Mouse (Mus musculus): ENCODE results near the gene Vwa3b.

Vwa3b gene

GRCm38 (mm10) chr1:37130012-37130570 is 103.7 kb downstream of the Vwa3b start:
- DNase-seq = peak; percentile 19

- DNase-seq = peak; percentile 65
Measured at GRCm38 (mm10) chr1:37131146-37131545, 104.8 kb downstream of the Vwa3b start.

DNA sequence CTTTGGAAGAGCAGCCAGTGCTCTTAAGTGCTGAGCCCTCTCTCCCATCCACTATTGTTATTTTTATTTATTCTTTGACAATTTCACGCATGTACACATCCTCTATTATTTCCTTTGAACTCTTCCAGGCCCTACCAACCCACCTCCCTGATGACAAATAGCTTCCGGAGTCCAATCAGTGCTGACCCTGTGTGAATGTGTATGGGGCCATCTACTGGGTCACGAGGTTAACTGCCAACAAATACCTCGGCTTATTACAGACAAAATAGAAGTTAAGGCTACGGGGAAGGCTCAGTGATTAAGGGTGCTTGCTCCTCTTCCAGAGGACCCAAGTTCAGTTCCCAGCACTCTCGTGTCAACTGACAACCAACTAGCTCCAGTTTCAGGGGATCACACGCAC is 106.0 kb downstream of the Vwa3b start:
- peak; percentile 70 for DNase-seq

- DNase-seq = peak; percentile 82
Measured at GRCm38 (mm10) chr1:37145966-37146365, 119.6 kb downstream of the Vwa3b start.

DNA sequence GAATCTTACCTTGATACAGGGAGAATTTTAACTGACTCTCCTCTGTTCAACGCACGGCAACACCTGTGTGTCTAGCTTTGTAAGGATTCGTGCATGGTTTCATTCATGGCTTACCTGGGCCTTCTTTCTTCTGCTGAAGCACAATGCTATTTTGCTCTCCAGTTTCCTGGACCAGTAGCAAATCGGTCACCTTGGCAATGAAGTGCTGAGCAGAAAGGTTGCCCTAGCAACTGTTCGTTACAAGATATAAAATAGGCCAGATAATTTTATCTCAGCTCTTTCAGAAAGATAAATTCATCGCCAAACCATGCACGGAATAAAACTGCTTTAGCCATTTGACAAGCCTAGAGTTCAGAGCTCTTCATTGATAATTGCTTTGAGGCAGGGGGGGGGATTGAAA is 123.5 kb downstream of the Vwa3b start:
- no peak for DNase-seq

- DNase-seq = no peak
Measured at GRCm38 (mm10) chr1:37151896-37152295, 125.5 kb downstream of the Vwa3b start.

GRCm38 (mm10) chr1:37166066-37166465 is 139.7 kb downstream of the Vwa3b start:
- DNase-seq = no peak

GRCm38 (mm10) chr1:37167918-37168317 is 141.5 kb downstream of the Vwa3b start:
- no peak for DNase-seq

- DNase-seq = no peak
Measured at GRCm38 (mm10) chr1:37177874-37178273, 151.5 kb downstream of the Vwa3b start.

- DNase-seq = no peak
Measured at GRCm38 (mm10) chr1:37179852-37180251, 153.5 kb downstream of the Vwa3b start.

GRCm38 (mm10) chr1:37187050-37187449 is 160.7 kb downstream of the Vwa3b start:
- DNase-seq = no peak

DNA sequence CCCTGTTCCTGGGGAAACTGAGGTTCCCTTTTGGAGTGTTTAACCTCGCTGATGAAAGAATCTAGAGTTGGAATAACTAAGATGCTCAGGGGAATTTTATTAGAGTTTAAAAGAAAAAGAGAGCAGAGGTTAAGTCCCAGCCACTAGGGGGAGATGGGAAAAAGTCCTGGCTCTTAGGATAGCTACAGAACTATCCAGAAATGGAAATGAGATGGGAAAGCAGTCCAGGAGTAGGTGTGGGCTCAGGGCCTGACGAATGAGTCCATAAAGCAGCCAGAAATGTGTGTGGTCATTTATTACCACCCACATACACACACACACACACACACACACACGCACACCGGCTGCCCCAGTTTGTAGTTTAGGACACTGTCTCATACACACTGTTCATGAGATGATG is 168.2 kb downstream of the Vwa3b start:
- no peak for DNase-seq

GRCm38 (mm10) chr1:37201406-37201805 is 175.0 kb downstream of the Vwa3b start:
- no peak for DNase-seq

DNA sequence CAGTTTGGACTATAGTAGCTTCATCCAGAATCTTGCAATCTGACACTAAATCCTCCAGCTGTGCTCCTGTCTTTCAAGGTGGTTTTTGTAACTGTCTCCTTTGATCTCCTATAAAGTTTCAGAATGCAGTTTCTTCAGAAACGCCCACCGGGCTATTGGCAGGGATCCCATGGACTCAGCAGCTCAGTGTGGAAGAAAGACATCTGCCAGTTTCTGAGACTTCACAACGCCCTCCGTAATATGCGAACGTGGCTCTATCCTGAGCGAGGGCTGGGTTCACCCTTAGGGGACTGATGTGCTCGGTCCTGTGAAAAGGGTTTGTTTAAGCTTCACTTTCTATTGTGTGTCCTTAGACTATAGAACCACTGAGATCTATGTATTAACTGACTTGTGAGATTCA is 181.3 kb downstream of the Vwa3b start:
- peak; percentile 66 for DNase-seq

DNA sequence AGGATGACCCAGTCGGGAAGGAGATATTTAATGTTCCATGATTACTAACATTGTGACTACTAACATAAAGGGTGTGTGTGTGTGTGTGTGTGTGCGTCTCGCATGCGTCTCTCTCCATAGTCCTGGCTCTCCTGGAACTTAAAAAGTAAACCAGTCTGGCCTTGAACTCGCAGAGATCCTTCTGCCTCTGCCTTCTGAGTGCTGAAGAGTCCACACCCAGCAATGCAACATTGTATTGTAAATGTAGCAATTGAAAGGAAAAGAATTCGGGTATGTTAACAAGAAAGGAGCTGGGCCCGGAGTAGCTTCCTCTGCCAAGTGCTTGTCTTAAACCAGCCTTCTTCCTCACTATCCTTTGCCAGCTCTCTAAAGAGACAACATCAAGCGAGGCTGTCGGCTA is 186.0 kb downstream of the Vwa3b start:
- no peak for DNase-seq

- no peak for DNase-seq
Measured at GRCm38 (mm10) chr1:37214144-37214543, 187.7 kb downstream of the Vwa3b start, which contains the start of gene Cnga3. Gene Cnga3 (plus strand): TSS chr1:37214434.

- peak; percentile 86 for DNase-seq
Measured at GRCm38 (mm10) chr1:37218386-37218785, 192.0 kb downstream of the Vwa3b start.

DNA sequence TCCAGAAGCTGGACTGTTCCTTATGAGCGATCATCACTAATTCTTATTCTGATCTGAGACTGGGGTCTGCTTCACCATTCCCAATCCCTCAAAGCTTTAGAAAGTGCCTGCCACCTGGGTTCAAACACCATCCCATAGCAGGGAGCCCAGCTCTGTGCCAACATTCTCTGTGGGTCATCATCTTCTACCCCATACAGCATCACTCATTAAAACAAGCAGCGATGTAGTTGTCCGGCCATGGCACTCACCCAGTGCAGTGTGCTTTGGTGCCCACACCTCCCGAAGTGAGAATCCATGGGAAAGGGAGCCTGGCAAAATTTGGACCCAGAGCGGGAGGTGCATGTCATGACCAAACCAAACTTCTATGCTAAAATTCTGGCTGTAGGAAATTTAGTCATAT is 193.2 kb downstream of the Vwa3b start:
- peak; percentile 56 for DNase-seq

DNA sequence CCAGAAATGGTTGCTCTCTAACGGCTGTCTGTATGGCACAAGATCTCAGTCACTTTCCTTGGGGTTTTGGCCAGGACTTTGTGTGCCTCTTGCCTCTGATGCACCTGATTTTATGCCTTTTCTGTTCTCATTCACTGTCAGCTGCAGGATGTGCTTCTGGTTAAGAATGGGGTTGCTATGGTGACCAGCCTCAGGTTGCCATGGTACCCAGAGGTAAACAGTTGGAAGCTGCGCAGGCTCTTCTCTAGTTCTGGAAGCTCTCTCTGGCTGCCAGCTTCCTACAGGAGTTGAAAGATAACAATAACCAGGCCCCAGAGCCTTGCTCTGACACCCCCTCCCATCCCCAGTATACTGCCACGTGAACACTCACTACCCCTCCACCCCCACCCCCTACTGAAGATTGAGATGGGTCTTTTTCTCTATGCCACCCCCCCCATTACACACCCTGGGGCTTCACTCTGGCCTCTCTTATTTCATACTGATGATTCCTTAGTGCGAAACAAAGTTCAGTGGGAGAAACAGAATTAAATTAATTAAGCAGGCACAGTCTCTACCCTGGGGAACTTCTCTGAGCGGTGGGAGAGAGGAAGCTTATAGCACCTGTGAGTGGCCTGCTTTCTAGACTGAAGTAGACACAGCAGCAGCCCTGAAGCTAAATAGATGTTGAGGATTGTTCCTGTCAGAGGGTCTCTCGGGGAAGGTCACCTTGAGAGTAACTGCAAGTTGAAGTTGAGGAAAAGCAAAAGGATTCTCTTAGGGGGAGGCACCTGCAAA is 193.9 kb downstream of the Vwa3b start:
- DNase-seq = peak; percentile 59

- peak; percentile 33 for DNase-seq
Measured at GRCm38 (mm10) chr1:37222002-37222401, 195.6 kb downstream of the Vwa3b start.

GRCm38 (mm10) chr1:37230404-37230803 is 204.0 kb downstream of the Vwa3b start:
- peak; percentile 92 for DNase-seq

- peak; percentile 94 for DNase-seq
Measured at GRCm38 (mm10) chr1:37231295-37231701, 204.9 kb downstream of the Vwa3b start.
